ENCODE assay signal across 7 mouse cellular contexts in genomic region chr12:15849861-15850294, GRCm38 (mm10). TPM values are rescaled to one million over a fixed set of nuclear protein-coding genes. Genes with fewer than 3 reads are reported as not detected.
DNase-seq lines count a peak whose midpoint lies in the region; ATAC-seq and TF ChIP-seq lines count a peak whose summit lies in the region.

No protein-coding gene starts in this region.

- H3K4me1 ChIP-seq in limb, embryonic 14.5 days (ENCODE audit: control insufficient read depth, insufficient read depth, low read length): peaks cover 10% of the 10 kb centered on the region
- H3K4me1 ChIP-seq in forebrain, embryonic 12.5 days: peaks cover 10% of the 10 kb centered on the region

- H3K4me2 ChIP-seq in limb, embryonic 14.5 days (replicated peaks; ENCODE audit: low read depth, low read length, severe bottlenecking): no peak overlapping the region
- H3K4me2 ChIP-seq in forebrain, embryonic 12.5 days: no peak overlapping the region

- H3K27me3 ChIP-seq in Patski: no peaks in the 10 kb centered on the region
- no peaks in the 10 kb centered on the region for H3K27me3 ChIP-seq in limb, embryonic 14.5 days (ENCODE audit: control insufficient read depth, insufficient read depth, low read length)
- no peaks in the 10 kb centered on the region for H3K27me3 ChIP-seq in forebrain, embryonic 12.5 days

- DNase-seq in Patski (ENCODE audit: low read depth, low spot score): no peak
- peak; percentile 85 for DNase-seq in brain, adult 2 months (ENCODE audit: low read depth, low spot score)
- peak; percentile 91 to 95 for DNase-seq in heart, adult 18-20 months
- peak; percentile 45 for DNase-seq in limb, embryonic 14.5 days (ENCODE audit: low spot score)
- DNase-seq in spleen, postnatal 14 days (ENCODE audit: low spot score in 2 of 2): no peak
- no peak for DNase-seq in thymus, postnatal 14 days

- H3K9ac ChIP-seq in limb, embryonic 14.5 days (ENCODE audit: low read depth, low read length, severe bottlenecking): no peak overlapping the region
- H3K9ac ChIP-seq in forebrain, embryonic 12.5 days: no peak overlapping the region

- in situ Hi-C loops in Patski (cut with MboI; ENCODE audit: low pct_unique_long_range_greater_than_20kb): no loop called here

- no peaks in the 10 kb centered on the region for H3K9me3 ChIP-seq in limb, embryonic 14.5 days (ENCODE audit: control insufficient read depth, low read length)
- H3K9me3 ChIP-seq in forebrain, embryonic 12.5 days: no peaks in the 10 kb centered on the region

- H3K36me3 ChIP-seq in limb, embryonic 14.5 days (ENCODE audit: control insufficient read depth, insufficient read depth, low read length): no peaks in the 10 kb centered on the region
- H3K36me3 ChIP-seq in forebrain, embryonic 12.5 days (replicated peaks): no peaks in the 10 kb centered on the region

- POLR2A ChIA-PET in Patski (lab: Charles Lee): no interaction called here

- no peak for TF ChIP-seq POLR2A in limb, embryonic 14.5 days (IDR thresholded peaks at IDR 0.05; ENCODE audit: borderline replicate concordance, extremely low read depth, insufficient read depth, insufficient read length)

- ATAC-seq in Patski: peak; percentile 66
- ATAC-seq in limb, embryonic 14.5 days (ENCODE audit: low FRiP score, low read depth): peak; percentile 62
- no peak for ATAC-seq in forebrain, embryonic 12.5 days (ENCODE audit: low FRiP score)

- TF ChIP-seq CTCF in Patski (IDR thresholded peaks at IDR 0.05): no peak

- WGBS in limb, embryonic 14.5 days: 41% methylated on average over 3 of the region's 3 CpGs
- 82% methylated on average over 3 of the region's 3 CpGs for WGBS in forebrain, embryonic 12.5 days

- H3K27ac ChIP-seq in limb, embryonic 14.5 days (replicated peaks; ENCODE audit: low read depth, low read length): no peak overlapping the region
- H3K27ac ChIP-seq in forebrain, embryonic 12.5 days: no peak overlapping the region

- CTCF ChIA-PET in Patski (lab: Charles Lee): interaction anchor here (0.7 kb wide), 1 partner anchor 17 kb away, joined by 3 read pairs; no protein-coding TSS in a partner anchor

- no peak overlapping the region for H3K4me3 ChIP-seq in limb, embryonic 14.5 days (replicated peaks; ENCODE audit: low read length)
- no peak overlapping the region for H3K4me3 ChIP-seq in forebrain, embryonic 12.5 days (replicated peaks)

RNA-seq across cellular contexts. Expression of gene Trib2, which starts 33.2 kb away (rescaled TPM):
- polyA plus RNA-seq in Patski (2021): 10.2 TPM
- total RNA-seq in heart, adult 18-20 months (2021): 10 to 100 TPM; 16.1 to 21.0 TPM
- 44.7 and 53.0 TPM in 2 replicates for polyA plus RNA-seq in limb, embryonic 14.5 days (2012; rRNA removed)
- 64.2 and 71.1 TPM in 2 replicates for polyA plus RNA-seq in limb, embryonic 14.5 days (2014; fragmentation: Nextera tagmentation; extraction: Ambion mirVana)
- 81.1 and 92.2 TPM in 2 replicates for polyA plus RNA-seq in forebrain, embryonic 12.5 days (2016; fragmentation: Nextera tagmentation; extraction: Ambion mirVana)

Comparison
In these comparisons a context has a peak if more than half of its experiments do, and no peak if none do; other contexts are left out.
1. DNase-seq: peak in brain, adult 2 months (single experiment), heart, adult 18-20 months (2 of 2) and limb, embryonic 14.5 days (single experiment); none in Patski (single experiment), spleen, postnatal 14 days (0 of 2) and thymus, postnatal 14 days (single experiment).